In the genomic region with DNA sequence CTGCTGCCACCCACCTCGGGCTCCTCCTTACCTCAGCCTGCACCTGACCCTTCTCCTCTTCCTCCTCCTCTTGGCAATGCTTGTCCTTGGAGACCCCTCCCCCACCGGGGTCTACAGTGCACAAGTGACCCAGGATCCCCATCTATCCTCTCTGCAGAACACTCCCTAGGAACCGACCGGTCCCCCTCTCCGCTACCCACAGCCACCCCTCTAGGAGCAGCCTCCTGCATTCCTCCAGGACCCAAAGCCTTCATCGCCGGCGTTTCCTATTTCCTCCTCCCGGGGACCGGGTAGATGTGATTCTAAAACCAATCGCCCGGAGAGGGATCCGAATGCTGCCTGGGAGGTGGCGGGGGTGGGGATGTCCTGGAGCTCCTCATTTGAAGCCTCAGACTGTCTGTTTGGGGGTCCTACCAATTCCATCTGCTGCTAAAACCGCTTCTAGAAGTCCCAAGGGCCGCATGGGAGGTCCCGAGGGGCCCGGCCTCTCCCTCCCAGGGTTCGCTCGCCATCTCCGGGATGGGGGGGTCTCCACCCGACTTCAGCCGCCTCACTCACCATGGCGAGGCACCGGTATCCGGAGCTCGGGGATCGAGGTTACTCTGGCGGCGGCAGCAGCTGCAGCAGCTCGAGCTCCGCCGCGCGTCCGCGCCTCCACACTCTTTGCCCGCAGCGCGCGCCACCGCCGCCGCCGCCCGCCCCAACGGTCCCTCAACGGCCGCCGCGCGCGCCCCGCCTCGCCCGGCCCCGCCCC, we compare ENCODE assay signal across 8 mouse cellular contexts. TPM values are rescaled to one million over a fixed set of nuclear protein-coding genes. Genes with fewer than 3 reads are reported as not detected.
A peak's percentile ranks its signal among the peaks of the same experiment; 100 is the strongest.
DNase-seq lines count a peak whose midpoint lies in the region; ATAC-seq lines count a peak whose summit lies in the region.

No protein-coding gene starts in this region.

- H3K27ac ChIP-seq in limb, embryonic 11.5 days (replicated peaks; ENCODE audit: low read depth, low read length) = peak overlapping the region; percentile 80
- H3K27ac ChIP-seq in neural tube, embryonic 12.5 days = peak overlapping the region; percentile 87

- no peaks in the 10 kb centered on the region for H3K27me3 ChIP-seq in limb, embryonic 11.5 days (ENCODE audit: control insufficient read depth, insufficient read depth, low read length)
- no peaks in the 10 kb centered on the region for H3K27me3 ChIP-seq in neural tube, embryonic 12.5 days (replicated peaks)

- H3K9ac ChIP-seq in limb, embryonic 11.5 days (ENCODE audit: low read length) = peak overlapping the region; percentile 93
- H3K9ac ChIP-seq in neural tube, embryonic 12.5 days = peak overlapping the region; percentile 97

- H3K4me2 ChIP-seq in limb, embryonic 11.5 days (ENCODE audit: low read depth, severe bottlenecking) = peak overlapping the region; percentile 89
- H3K4me2 ChIP-seq in neural tube, embryonic 12.5 days (replicated peaks) = peak overlapping the region; percentile 86

- ATAC-seq in limb, embryonic 11.5 days (ENCODE audit: insufficient number of reproducible peaks, low FRiP score, low TSS enrichment, low read depth) = no peak; the same call in 1 of the 2 replicates
- peak; percentile 7 for ATAC-seq in neural tube, embryonic 12.5 days (ENCODE audit: low FRiP score, low read depth)
- no peak for ATAC-seq in granulocyte monocyte progenitor cell, adult 5-6 weeks (replicated peaks; ENCODE audit: poor library complexity, severe bottlenecking)

- DNase-seq in adrenal gland, postnatal 14 days = peak; percentile 53
- DNase-seq in adrenal gland, adult 18-20 months (ENCODE audit: low spot score in 2 of 2) = no peak
- DNase-seq in spleen, adult 18-20 months = peak; percentile 34 to 37
- no peak for DNase-seq in spleen, postnatal 10 days (ENCODE audit: low spot score in 2 of 2)
- peak; percentile 60 to 77 for DNase-seq in frontal cortex, postnatal 10 days (ENCODE audit: low spot score in 2 of 2)
- DNase-seq in limb, embryonic 11.5 days (ENCODE audit: low spot score) = no peak

- no peaks in the 10 kb centered on the region for H3K9me3 ChIP-seq in limb, embryonic 11.5 days (ENCODE audit: control insufficient read depth, low read length)
- H3K9me3 ChIP-seq in neural tube, embryonic 12.5 days = no peaks in the 10 kb centered on the region

- peak overlapping the region; percentile 94 for H3K4me3 ChIP-seq in limb, embryonic 11.5 days (ENCODE audit: low read depth, low read length)
- peak overlapping the region; percentile 85 for H3K4me3 ChIP-seq in neural tube, embryonic 12.5 days

- H3K36me3 ChIP-seq in limb, embryonic 11.5 days (ENCODE audit: control insufficient read depth, insufficient read depth, low read length) = 0 out of 2 replicates have a peak, but pooled peaks cover 6% of the 10 kb centered on the region
- peaks cover 21% of the 10 kb centered on the region for H3K36me3 ChIP-seq in neural tube, embryonic 12.5 days

- H3K4me1 ChIP-seq in limb, embryonic 11.5 days (ENCODE audit: control insufficient read depth, insufficient read depth, low read length) = peaks cover 31% of the 10 kb centered on the region
- peaks cover 41% of the 10 kb centered on the region for H3K4me1 ChIP-seq in neural tube, embryonic 12.5 days

- under 1% methylated on average over 54 of the region's 57 CpGs for WGBS in limb, embryonic 11.5 days
- whole genome bisulfite sequencing in neural tube, embryonic 12.5 days = under 1% methylated on average over 45 of the region's 57 CpGs

RNA-seq across cellular contexts. Expression of a gene that starts 0.5 kb away (rescaled TPM):
- 222 and 231 TPM in 2 replicates for total RNA-seq in adrenal gland, postnatal 14 days (2021)
- total RNA-seq in adrenal gland, adult 18-20 months (2021) = 100 to 1,000 TPM; 227 to 234 TPM
- 176 and 201 TPM in 2 replicates for polyA plus RNA-seq in limb, embryonic 11.5 days (2014; fragmentation: Nextera tagmentation; extraction: Ambion mirVana)
- 213 and 232 TPM in 2 replicates for polyA plus RNA-seq in neural tube, embryonic 12.5 days (2016; fragmentation: Nextera tagmentation; extraction: Ambion mirVana)
- 188 and 246 TPM in 2 replicates for total RNA-seq in granulocyte monocyte progenitor cell, adult 5-6 weeks (2014; fragmentation: Nextera tagmentation)
- total RNA-seq in granulocyte monocyte progenitor cell, adult 5-6 weeks (2017) = 463 and 465 TPM in 2 replicates

RNA-seq across cellular contexts. Expression of a gene that starts 17.2 kb away (rescaled TPM):
- 1.2 and 2.6 TPM in 2 replicates for total RNA-seq in adrenal gland, postnatal 14 days (2021)
- 1 to 10 TPM in 1 of 2 experiments, under 1 TPM in 1; 0.96 to 1.1 TPM for total RNA-seq in adrenal gland, adult 18-20 months (2021)
- polyA plus RNA-seq in limb, embryonic 11.5 days (2014; fragmentation: Nextera tagmentation; extraction: Ambion mirVana) = 0.24 and 0.44 TPM in 2 replicates
- 1.5 and 3.0 TPM in 2 replicates for polyA plus RNA-seq in neural tube, embryonic 12.5 days (2016; fragmentation: Nextera tagmentation; extraction: Ambion mirVana)
- 1.1 and 1.2 TPM in 2 replicates for total RNA-seq in granulocyte monocyte progenitor cell, adult 5-6 weeks (2014; fragmentation: Nextera tagmentation)
- 2.2 and 2.6 TPM in 2 replicates for total RNA-seq in granulocyte monocyte progenitor cell, adult 5-6 weeks (2017)

RNA-seq across cellular contexts. Expression of a gene that starts 21.0 kb away (rescaled TPM):
- 24.6 and 27.2 TPM in 2 replicates for total RNA-seq in adrenal gland, postnatal 14 days (2021)
- total RNA-seq in adrenal gland, adult 18-20 months (2021) = 10 to 100 TPM; 24.4 to 33.3 TPM
- 4.8 TPM in 2 replicates for polyA plus RNA-seq in limb, embryonic 11.5 days (2014; fragmentation: Nextera tagmentation; extraction: Ambion mirVana)
- polyA plus RNA-seq in neural tube, embryonic 12.5 days (2016; fragmentation: Nextera tagmentation; extraction: Ambion mirVana) = 40.2 and 47.5 TPM in 2 replicates
- total RNA-seq in granulocyte monocyte progenitor cell, adult 5-6 weeks (2014; fragmentation: Nextera tagmentation) = not detected in 2 replicates
- total RNA-seq in granulocyte monocyte progenitor cell, adult 5-6 weeks (2017) = 0.04 TPM in 1 of 2 replicates, not detected in the other

RNA-seq across cellular contexts. Expression of a gene that starts 31.9 kb away (rescaled TPM):
- 0.59 and 0.60 TPM in 2 replicates for total RNA-seq in adrenal gland, postnatal 14 days (2021)
- under 1 TPM in 1 of 2 experiments, not detected in 1; 0.35 TPM for total RNA-seq in adrenal gland, adult 18-20 months (2021)
- polyA plus RNA-seq in limb, embryonic 11.5 days (2014; fragmentation: Nextera tagmentation; extraction: Ambion mirVana) = 13.9 and 15.9 TPM in 2 replicates
- polyA plus RNA-seq in neural tube, embryonic 12.5 days (2016; fragmentation: Nextera tagmentation; extraction: Ambion mirVana) = 8.4 and 9.6 TPM in 2 replicates
- total RNA-seq in granulocyte monocyte progenitor cell, adult 5-6 weeks (2014; fragmentation: Nextera tagmentation) = not detected in 2 replicates
- 0.26 and 0.62 TPM in 2 replicates for total RNA-seq in granulocyte monocyte progenitor cell, adult 5-6 weeks (2017)

RNA-seq across cellular contexts. Expression of a gene that starts 36.0 kb away (rescaled TPM):
- 4.6 and 5.6 TPM in 2 replicates for total RNA-seq in adrenal gland, postnatal 14 days (2021)
- total RNA-seq in adrenal gland, adult 18-20 months (2021) = 1 to 10 TPM; 3.5 to 4.0 TPM
- 2.0 and 2.1 TPM in 2 replicates for polyA plus RNA-seq in limb, embryonic 11.5 days (2014; fragmentation: Nextera tagmentation; extraction: Ambion mirVana)
- 25.6 and 26.2 TPM in 2 replicates for polyA plus RNA-seq in neural tube, embryonic 12.5 days (2016; fragmentation: Nextera tagmentation; extraction: Ambion mirVana)
- total RNA-seq in granulocyte monocyte progenitor cell, adult 5-6 weeks (2014; fragmentation: Nextera tagmentation) = not detected in 2 replicates
- not detected in 2 replicates for total RNA-seq in granulocyte monocyte progenitor cell, adult 5-6 weeks (2017)

Comparison
In these comparisons a context has a peak if more than half of its experiments do, and no peak if none do; other contexts are left out.
1. DNase-seq: peak in adrenal gland, postnatal 14 days (single experiment), spleen, adult 18-20 months (2 of 2) and frontal cortex, postnatal 10 days (2 of 2); none in adrenal gland, adult 18-20 months (0 of 2), spleen, postnatal 10 days (0 of 2) and limb, embryonic 11.5 days (single experiment).
2. RNA of a gene that starts 21.0 kb away (total RNA-seq): 24.4 to 33.3 TPM in adrenal gland, adult 18-20 months and 24.6 to 27.2 TPM in adrenal gland, postnatal 14 days; 0.04 TPM in granulocyte monocyte progenitor cell, adult 5-6 weeks; every median in the first group is over 10 times any median in the second.